Mouse (Mus musculus): Measurements from ENCODE around the gene Mtor. TPM values are rescaled to one million over a fixed set of nuclear protein-coding genes. Genes with fewer than 3 reads are reported as not detected.

Mtor gene
- polyA plus RNA-seq, 1 experiment from 2014 or later = 16.3 TPM

- no peak for ATAC-seq (ENCODE audit: low FRiP score, low TSS enrichment)
- Histone ChIP-seq H3K36me3 (ENCODE audit: insufficient read depth, low read length) (peaks cover 40% of the 10 kb centered on the region), H3K9me3 (ENCODE audit: low read length) (no peaks in the 10 kb centered on the region), H3K4me3 (ENCODE audit: low read length) (no peak overlapping the region), H3K4me1 (ENCODE audit: insufficient read depth, low read length) (no peaks in the 10 kb centered on the region), H3K27ac (ENCODE audit: low read length) (no peak overlapping the region), H3K9ac (replicated peaks; ENCODE audit: low read length) (no peak overlapping the region), H3K4me2 (replicated peaks; ENCODE audit: low read depth, low read length) (no peak overlapping the region), H3K27me3 (ENCODE audit: insufficient read depth, low read length) (no peaks in the 10 kb centered on the region)
- WGBS = 46% methylated on average over 5 of the region's 5 CpGs
Measured at GRCm38 (mm10) chr4:148518235-148518795, 69.9 kb downstream of the Mtor start.

DNA sequence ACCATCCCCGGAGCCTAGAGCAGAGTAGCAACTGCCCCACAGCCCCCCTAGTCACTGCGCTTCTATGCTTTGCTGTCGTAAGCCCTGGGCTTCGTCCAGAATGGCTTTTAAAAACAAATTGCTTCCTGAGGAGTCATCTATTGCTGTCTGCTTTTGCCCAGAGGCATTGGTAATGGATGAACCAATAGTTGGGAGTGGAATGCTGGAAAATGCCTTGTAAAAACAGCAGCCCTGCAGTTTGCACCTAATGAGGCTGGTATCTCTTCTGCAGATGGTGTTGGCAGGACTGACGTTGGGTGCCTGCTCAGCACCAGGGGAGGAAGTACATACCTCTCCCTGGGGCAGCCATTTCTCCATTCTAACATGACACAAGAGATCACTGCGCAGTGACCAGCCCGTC is 75.1 kb downstream of the Mtor start:
- H3K4me1 ChIP-seq (ENCODE audit: insufficient read depth, low read length) = no peaks in the 10 kb centered on the region
- H3K36me3 ChIP-seq (ENCODE audit: insufficient read depth, low read length) = peaks cover 55% of the 10 kb centered on the region
- ATAC-seq (ENCODE audit: low FRiP score, low TSS enrichment) = no peak
- H3K27me3 ChIP-seq (ENCODE audit: insufficient read depth, low read length) = no peaks in the 10 kb centered on the region
- H3K4me3 ChIP-seq (ENCODE audit: low read length) = no peak overlapping the region
- 71% methylated on average over 7 of the region's 7 CpGs for WGBS
- H3K4me2 ChIP-seq (replicated peaks; ENCODE audit: low read depth, low read length) = no peak overlapping the region
- no peak overlapping the region for H3K27ac ChIP-seq (ENCODE audit: low read length)
- no peaks in the 10 kb centered on the region for H3K9me3 ChIP-seq (ENCODE audit: low read length)
- H3K9ac ChIP-seq (replicated peaks; ENCODE audit: low read length) = no peak overlapping the region

GRCm38 (mm10) chr4:148527158-148527910 is 78.9 kb downstream of the Mtor start:
- no peak overlapping the region for H3K4me2 ChIP-seq (replicated peaks; ENCODE audit: low read depth, low read length)
- H3K27ac ChIP-seq (ENCODE audit: low read length) = no peak overlapping the region
- H3K27me3 ChIP-seq (ENCODE audit: insufficient read depth, low read length) = no peaks in the 10 kb centered on the region
- no peak overlapping the region for H3K4me3 ChIP-seq (ENCODE audit: low read length)
- no peaks in the 10 kb centered on the region for H3K4me1 ChIP-seq (ENCODE audit: insufficient read depth, low read length)
- 85% methylated on average over 10 of the region's 10 CpGs for WGBS
- no peak overlapping the region for H3K9ac ChIP-seq (replicated peaks; ENCODE audit: low read length)
- H3K9me3 ChIP-seq (ENCODE audit: low read length) = no peaks in the 10 kb centered on the region
- no peak for ATAC-seq (ENCODE audit: low FRiP score, low TSS enrichment)
- H3K36me3 ChIP-seq (ENCODE audit: insufficient read depth, low read length) = peaks cover 73% of the 10 kb centered on the region

DNA sequence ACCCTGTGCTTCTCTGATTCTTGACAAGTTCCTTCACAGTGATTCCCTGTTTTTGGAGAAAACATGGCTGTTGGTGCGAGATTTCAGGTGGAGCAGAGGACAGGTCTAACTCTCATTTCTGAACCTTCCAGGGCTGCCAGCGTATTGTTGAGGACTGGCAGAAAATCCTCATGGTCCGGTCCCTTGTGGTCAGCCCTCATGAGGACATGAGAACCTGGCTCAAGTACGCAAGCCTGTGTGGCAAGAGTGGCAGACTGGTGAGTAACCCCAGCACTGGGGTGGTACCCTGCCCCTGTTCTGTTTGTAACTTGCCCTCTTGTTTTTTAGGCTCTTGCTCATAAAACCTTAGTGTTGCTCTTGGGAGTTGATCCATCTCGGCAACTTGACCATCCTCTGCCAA is 81.9 kb downstream of the Mtor start:
- H3K9me3 ChIP-seq (ENCODE audit: low read length) = no peaks in the 10 kb centered on the region
- H3K4me2 ChIP-seq (replicated peaks; ENCODE audit: low read depth, low read length) = no peak overlapping the region

GRCm38 (mm10) chr4:148530778-148531177 is 82.4 kb downstream of the Mtor start:
- Histone ChIP-seq H3K4me3 (ENCODE audit: low read length) (no peak overlapping the region), H3K27me3 (ENCODE audit: insufficient read depth, low read length) (no peaks in the 10 kb centered on the region), H3K4me2 (replicated peaks; ENCODE audit: low read depth, low read length) (no peak overlapping the region), H3K9me3 (ENCODE audit: low read length) (no peaks in the 10 kb centered on the region), H3K4me1 (ENCODE audit: insufficient read depth, low read length) (no peaks in the 10 kb centered on the region), H3K27ac (ENCODE audit: low read length) (no peak overlapping the region), H3K36me3 (ENCODE audit: insufficient read depth, low read length) (peaks cover 78% of the 10 kb centered on the region), H3K9ac (replicated peaks; ENCODE audit: low read length) (no peak overlapping the region)
- 87% methylated on average over 6 of the region's 6 CpGs for WGBS
- ATAC-seq (ENCODE audit: low FRiP score, low TSS enrichment) = no peak

More for the DNA sequence above, 81.9 kb downstream of the Mtor start:
- no peaks in the 10 kb centered on the region for H3K27me3 ChIP-seq (ENCODE audit: insufficient read depth, low read length)
- H3K27ac ChIP-seq (ENCODE audit: low read length) = no peak overlapping the region
- WGBS = 91% methylated on average over 5 of the region's 5 CpGs
- H3K36me3 ChIP-seq (ENCODE audit: insufficient read depth, low read length) = peaks cover 79% of the 10 kb centered on the region
- ATAC-seq (ENCODE audit: low FRiP score, low TSS enrichment) = no peak
- H3K4me3 ChIP-seq (ENCODE audit: low read length) = no peak overlapping the region
- H3K4me1 ChIP-seq (ENCODE audit: insufficient read depth, low read length) = no peaks in the 10 kb centered on the region
- no peak overlapping the region for H3K9ac ChIP-seq (replicated peaks; ENCODE audit: low read length)

GRCm38 (mm10) chr4:148531341-148531740 is 82.9 kb downstream of the Mtor start:
- no peak overlapping the region for H3K4me3 ChIP-seq (ENCODE audit: low read length)
- no peaks in the 10 kb centered on the region for H3K27me3 ChIP-seq (ENCODE audit: insufficient read depth, low read length)
- ATAC-seq (ENCODE audit: low FRiP score, low TSS enrichment) = no peak
- no peak overlapping the region for H3K4me2 ChIP-seq (replicated peaks; ENCODE audit: low read depth, low read length)
- no peak overlapping the region for H3K9ac ChIP-seq (replicated peaks; ENCODE audit: low read length)
- H3K4me1 ChIP-seq (ENCODE audit: insufficient read depth, low read length) = no peaks in the 10 kb centered on the region
- H3K36me3 ChIP-seq (ENCODE audit: insufficient read depth, low read length) = peaks cover 78% of the 10 kb centered on the region
- 74% methylated on average over 4 of the region's 4 CpGs for WGBS
- H3K9me3 ChIP-seq (ENCODE audit: low read length) = no peaks in the 10 kb centered on the region
- H3K27ac ChIP-seq (ENCODE audit: low read length) = no peak overlapping the region

- Histone ChIP-seq H3K27me3 (ENCODE audit: insufficient read depth, low read length) (no peaks in the 10 kb centered on the region), H3K4me3 (ENCODE audit: low read length) (no peak overlapping the region), H3K9ac (replicated peaks; ENCODE audit: low read length) (no peak overlapping the region), H3K9me3 (ENCODE audit: low read length) (no peaks in the 10 kb centered on the region), H3K36me3 (ENCODE audit: insufficient read depth, low read length) (peaks cover 78% of the 10 kb centered on the region), H3K4me1 (ENCODE audit: insufficient read depth, low read length) (no peaks in the 10 kb centered on the region), H3K27ac (ENCODE audit: low read length) (no peak overlapping the region), H3K4me2 (replicated peaks; ENCODE audit: low read depth, low read length) (no peak overlapping the region)
- ATAC-seq (ENCODE audit: low FRiP score, low TSS enrichment) = no peak
- 94% methylated on average over 3 of the region's 3 CpGs for WGBS
Measured at GRCm38 (mm10) chr4:148532516-148532915, 84.1 kb downstream of the Mtor start.

DNA sequence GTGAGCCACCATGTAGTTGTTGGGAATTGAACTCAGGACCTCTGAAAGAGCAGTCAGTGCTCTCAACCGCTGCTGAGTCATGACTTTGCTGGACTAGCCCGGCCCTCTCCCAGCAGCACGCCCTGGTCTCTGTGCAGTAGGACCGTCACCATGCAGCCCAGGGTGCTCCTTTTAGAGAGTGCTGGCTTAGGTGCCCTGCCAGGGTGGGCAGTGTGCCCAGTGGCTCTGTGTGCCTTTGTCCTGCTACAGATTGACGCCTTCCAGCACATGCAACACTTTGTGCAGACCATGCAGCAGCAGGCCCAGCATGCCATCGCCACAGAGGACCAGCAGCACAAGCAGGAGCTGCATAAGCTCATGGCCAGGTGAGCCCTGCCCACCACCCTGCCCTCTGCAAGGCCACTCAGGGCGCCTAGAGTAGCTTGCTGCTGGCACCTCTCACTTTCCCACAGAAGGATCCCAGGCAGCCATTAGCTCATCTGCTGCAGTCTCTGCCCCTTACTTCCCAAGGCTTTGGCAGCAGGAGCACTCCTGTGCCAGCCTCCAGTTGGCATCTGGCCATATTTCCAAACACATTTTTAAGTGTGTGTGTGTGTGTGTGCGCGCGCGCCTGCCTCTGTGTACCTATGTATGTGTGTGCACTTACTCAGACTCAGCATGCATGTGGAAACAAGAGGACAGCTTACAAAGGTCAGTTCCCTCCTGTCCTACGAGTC is 85.4 kb downstream of the Mtor start:
- Histone ChIP-seq H3K4me2 (replicated peaks; ENCODE audit: low read depth, low read length) (no peak overlapping the region), H3K36me3 (ENCODE audit: insufficient read depth, low read length) (peaks cover 82% of the 10 kb centered on the region), H3K4me1 (ENCODE audit: insufficient read depth, low read length) (no peaks in the 10 kb centered on the region), H3K9ac (replicated peaks; ENCODE audit: low read length) (no peak overlapping the region), H3K27me3 (ENCODE audit: insufficient read depth, low read length) (no peaks in the 10 kb centered on the region), H3K27ac (ENCODE audit: low read length) (no peak overlapping the region), H3K9me3 (ENCODE audit: low read length) (no peaks in the 10 kb centered on the region), H3K4me3 (ENCODE audit: low read length) (no peak overlapping the region)
- WGBS = 94% methylated on average over 12 of the region's 12 CpGs
- ATAC-seq (ENCODE audit: low FRiP score, low TSS enrichment) = no peak

DNA sequence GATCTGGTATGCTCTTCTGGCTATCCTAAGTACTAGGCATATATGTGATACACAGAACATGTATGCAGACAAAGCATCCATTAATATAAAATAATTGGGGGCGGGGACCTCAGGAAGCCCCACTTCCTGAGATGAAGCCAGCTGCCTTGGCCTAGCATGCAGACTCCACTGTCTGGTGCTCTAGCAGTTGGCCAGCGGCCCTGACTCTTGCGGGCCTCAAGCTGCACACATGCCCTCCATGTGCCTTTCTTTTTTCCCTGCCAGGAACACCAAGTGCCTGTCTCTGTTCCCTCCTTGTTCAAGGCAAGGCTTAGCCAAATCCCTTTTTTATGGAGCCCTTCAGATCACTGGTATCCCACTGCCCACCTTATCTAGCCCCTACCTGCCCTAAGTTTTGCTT is 87.5 kb downstream of the Mtor start:
- Histone ChIP-seq H3K27ac (ENCODE audit: low read length) (no peak overlapping the region), H3K4me3 (ENCODE audit: low read length) (no peak overlapping the region), H3K36me3 (ENCODE audit: insufficient read depth, low read length) (peaks cover 87% of the 10 kb centered on the region), H3K27me3 (ENCODE audit: insufficient read depth, low read length) (no peaks in the 10 kb centered on the region), H3K9ac (replicated peaks; ENCODE audit: low read length) (no peak overlapping the region), H3K4me1 (ENCODE audit: insufficient read depth, low read length) (no peaks in the 10 kb centered on the region), H3K9me3 (ENCODE audit: low read length) (no peaks in the 10 kb centered on the region), H3K4me2 (replicated peaks; ENCODE audit: low read depth, low read length) (no peak overlapping the region)
- WGBS = 77% methylated on average over 3 of the region's 3 CpGs
- no peak for ATAC-seq (ENCODE audit: low FRiP score, low TSS enrichment)

GRCm38 (mm10) chr4:148549106-148549505 is 100.7 kb downstream of the Mtor start:
- no peak overlapping the region for H3K4me2 ChIP-seq (replicated peaks; ENCODE audit: low read depth, low read length)
- WGBS = 82% methylated on average over 4 of the region's 4 CpGs
- no peaks in the 10 kb centered on the region for H3K27me3 ChIP-seq (ENCODE audit: insufficient read depth, low read length)
- H3K9ac ChIP-seq (replicated peaks; ENCODE audit: low read length) = no peak overlapping the region
- H3K27ac ChIP-seq (ENCODE audit: low read length) = no peak overlapping the region
- H3K36me3 ChIP-seq (ENCODE audit: insufficient read depth, low read length) = peaks cover 83% of the 10 kb centered on the region
- ATAC-seq (ENCODE audit: low FRiP score, low TSS enrichment) = no peak
- H3K9me3 ChIP-seq (ENCODE audit: low read length) = no peaks in the 10 kb centered on the region
- H3K4me1 ChIP-seq (ENCODE audit: insufficient read depth, low read length) = no peaks in the 10 kb centered on the region
- H3K4me3 ChIP-seq (ENCODE audit: low read length) = no peak overlapping the region
